Mouse (Mus musculus) B cell, adult (primary cell): Measurements from ENCODE around the gene Tbc1d24. TPM values are rescaled to one million over a fixed set of nuclear protein-coding genes. Genes with fewer than 3 reads are reported as not detected.

Source experiments
- total RNA-seq: library from RNA; stranded (reverse); gene quantifications from 4 replicates; pipeline ENCODE4 v1.2.4, GENCODE M21; 2023; ENCODE audit not compliant: inconsistent age

The Tbc1d24 gene
- total RNA-seq = 0.61 to 1.9 TPM (median 0.68 TPM) in 4 replicates

GRCm38 (mm10) chr17:24205284-24205888 lies at the start of gene Tbc1d24:
Tbc1d24 (minus strand) TSS chr17:24205562.

GRCm38 (mm10) chr17:24251320-24252069 lies 46.1 kb upstream of the Tbc1d24 start, which contains the start of gene Ccnf:
Ccnf (minus strand) TSS chr17:24251484.

GRCm38 (mm10) chr17:24220435-24221411 lies 15.4 kb upstream of the Tbc1d24 start, which contains the start of gene Tedc2:
Tedc2 (minus strand) TSS chr17:24220851.

GRCm38 (mm10) chr17:24209043-24209915 lies 3.9 kb upstream of the Tbc1d24 start, which contains the start of gene Ntn3:
Ntn3 (minus strand) TSS chr17:24209531.

GRCm38 (mm10) chr17:24169317-24170065 lies 35.9 kb downstream of the Tbc1d24 start, which contains the start of gene Atp6v0c:
Atp6v0c (minus strand) TSS chr17:24169702.

GRCm38 (mm10) chr17:24163176-24163962 lies 42.0 kb downstream of the Tbc1d24 start, which contains the start of gene Amdhd2:
Amdhd2 (minus strand) TSS chr17:24163766.

GRCm38 (mm10) chr17:24150824-24151223 lies 54.5 kb downstream of the Tbc1d24 start, which contains the start of gene Pdpk1:
Pdpk1 (minus strand) TSS chr17:24150924.

Other genes starting within 250 kb of the Tbc1d24 start
- not detected in 4 replicates for gene Prss30, start 225.0 kb downstream of the Tbc1d24 start, total RNA-seq
- not detected in 4 replicates for gene Prss22, start 207.5 kb downstream of the Tbc1d24 start, total RNA-seq
- gene Prss27, start 167.4 kb downstream of the Tbc1d24 start, total RNA-seq = not detected in 4 replicates
- gene Kctd5, start 132.1 kb downstream of the Tbc1d24 start, total RNA-seq = 28.2 to 33.1 TPM (median 30.9 TPM) in 4 replicates
- 64.1 to 73.9 TPM (median 67.7 TPM) in 4 replicates for gene Pdpk1, start 54.6 kb downstream of the Tbc1d24 start, total RNA-seq
- 35.6 to 45.5 TPM (median 38.6 TPM) in 4 replicates for gene Amdhd2, start 41.8 kb downstream of the Tbc1d24 start, total RNA-seq
- gene Atp6v0c, start 35.9 kb downstream of the Tbc1d24 start, total RNA-seq = 233 to 260 TPM (median 250 TPM) in 4 replicates
- gene Ntn3, start 4.0 kb upstream of the Tbc1d24 start, total RNA-seq = 0.19 to 0.48 TPM (median 0.32 TPM) in 4 replicates
- gene Tedc2, start 15.3 kb upstream of the Tbc1d24 start, total RNA-seq = 7.8 to 10.4 TPM (median 9.1 TPM) in 4 replicates
- 8.9 to 15.0 TPM (median 12.2 TPM) in 4 replicates for gene Ccnf, start 45.9 kb upstream of the Tbc1d24 start, total RNA-seq
- gene Abca17, start 145.5 kb upstream of the Tbc1d24 start, total RNA-seq = 0.09 to 0.30 TPM (median 0.14 TPM) in 4 replicates
- 50.7 to 55.1 TPM (median 52.7 TPM) in 4 replicates for gene Abca3, start 146.4 kb upstream of the Tbc1d24 start, total RNA-seq
- 154 to 168 TPM (median 161 TPM) in 4 replicates for gene Rnps1, start 209.0 kb upstream of the Tbc1d24 start, total RNA-seq
- 22.7 to 27.4 TPM (median 27.0 TPM) in 4 replicates for gene Eci1, start 221.1 kb upstream of the Tbc1d24 start, total RNA-seq
- gene Dnase1l2, start 237.5 kb upstream of the Tbc1d24 start, total RNA-seq = 3.5 to 8.3 TPM (median 5.4 TPM) in 4 replicates